In genomic region chr4:132067112-132067937, GRCm38 (mm10) we compare ENCODE assay signal across 13 mouse cellular contexts. TPM values are rescaled to one million over a fixed set of nuclear protein-coding genes. Genes with fewer than 3 reads are reported as not detected.
DNase-seq lines count a peak whose midpoint lies in the region; ATAC-seq and TF ChIP-seq lines count a peak whose summit lies in the region.
"Had no signal": no experiment of that assay in that cellular context is flagged by ENCODE, and none has a peak within 500 bp of the region (broad histone marks: within the 10 kb centered on the region; RNA-seq: fewer than 3 reads in every experiment).

No protein-coding gene starts in this region.

- DNase-seq in gastrocnemius, adult 2 months = no peak
- no peak for DNase-seq in gastrocnemius, postnatal 25 days
- DNase-seq in G1E (ENCODE audit: low spot score) = no peak
- DNase-seq in cerebellum, adult 9-10 months = peak; percentile 71
- no peak for DNase-seq in liver, embryonic 11.5 days (ENCODE audit: low spot score)
- DNase-seq in urinary bladder, postnatal 10 days (ENCODE audit: low spot score) = no peak
- DNase-seq in urinary bladder, postnatal 36 days (ENCODE audit: low spot score in 2 of 2) = no peak
- no peak for DNase-seq in adrenal gland, adult (ENCODE audit: inconsistent age in 2 of 2, low spot score in 1 of 2)
- DNase-seq: heart, adult 11 months; spleen, adult 18-20 months had no signal

- 71% methylated on average over 14 of the region's 14 CpGs for WGBS in liver, embryonic 11.5 days

- peaks cover 92% of the 10 kb centered on the region for H3K4me1 ChIP-seq in G1E (ENCODE audit: insufficient read depth, low read depth, low read length)
- H3K4me1 ChIP-seq in liver, embryonic 11.5 days (replicated peaks; ENCODE audit: control insufficient read depth, insufficient read depth, low read length) = peaks cover 86% of the 10 kb centered on the region

- H3K27ac ChIP-seq in gastrocnemius, adult 2 months = peak overlapping the region; percentile 51
- H3K27ac ChIP-seq in liver, embryonic 11.5 days (ENCODE audit: low read depth, low read length) = peak overlapping the region; percentile 30; the same call in 1 of the 2 replicates
- H3K27ac ChIP-seq: embryonic facial prominence, embryonic 15.5 days; hindbrain, postnatal 0 days had no signal

- intact Hi-C loops in gastrocnemius, adult 2 months (cut with DNase I) = no loop called here

- peaks cover 95% of the 10 kb centered on the region for H3K36me3 ChIP-seq in G1E (replicated peaks)
- peaks cover 16% of the 10 kb centered on the region for H3K36me3 ChIP-seq in liver, embryonic 11.5 days (ENCODE audit: control insufficient read depth, insufficient read depth, low read length)
- H3K36me3 ChIP-seq: embryonic facial prominence, embryonic 15.5 days had no signal

- no peak for ATAC-seq in G1E (ENCODE audit: extremely low read depth, insufficient number of reproducible peaks, low FRiP score, poor library complexity, severe bottlenecking)
- ATAC-seq in liver, embryonic 11.5 days (replicated peaks; ENCODE audit: low FRiP score) = peak; percentile 66
- ATAC-seq: hindbrain, postnatal 0 days had no signal

- no peaks in the 10 kb centered on the region for H3K27me3 ChIP-seq in G1E (ENCODE audit: insufficient read depth, low read length)
- no peaks in the 10 kb centered on the region for H3K27me3 ChIP-seq in liver, embryonic 11.5 days (replicated peaks; ENCODE audit: control insufficient read depth, insufficient read depth, low read length)
- H3K27me3 ChIP-seq: embryonic facial prominence, embryonic 15.5 days had no signal

- H3K4me3 ChIP-seq in gastrocnemius, adult 2 months = no peak overlapping the region
- H3K4me3 ChIP-seq in G1E (ENCODE audit: low read depth, low read length) = peak overlapping the region; percentile 17; the same call in 1 of the 2 replicates
- peak overlapping the region; percentile 18; the same call in 1 of the 2 replicates for H3K4me3 ChIP-seq in liver, embryonic 11.5 days (ENCODE audit: low read depth, low read length)
- H3K4me3 ChIP-seq: embryonic facial prominence, embryonic 15.5 days had no signal

- peak overlapping the region; percentile 40; the same call in 1 of the 2 replicates for H3K9ac ChIP-seq in liver, embryonic 11.5 days (ENCODE audit: low read depth, low read length)
- H3K9ac ChIP-seq: embryonic facial prominence, embryonic 15.5 days had no signal

- H3K9me3 ChIP-seq in G1E (replicated peaks) = no peaks in the 10 kb centered on the region
- no peaks in the 10 kb centered on the region for H3K9me3 ChIP-seq in liver, embryonic 11.5 days (ENCODE audit: control insufficient read depth, low read length)
- H3K9me3 ChIP-seq: embryonic facial prominence, embryonic 15.5 days had no signal

- peak overlapping the region; percentile 52 for H3K4me2 ChIP-seq in liver, embryonic 11.5 days
- H3K4me2 ChIP-seq: embryonic facial prominence, embryonic 15.5 days; midbrain, embryonic 11.5 days had no signal

- TF ChIP-seq CTCF in gastrocnemius, adult 2 months (IDR thresholded peaks at IDR 0.05) = no peak
- TF ChIP-seq CTCF in G1E (IDR thresholded peaks at IDR 0.05; ENCODE audit: low read depth, low read length) = no peak

RNA-seq across cellular contexts. Expression of gene Gm10300, which starts 7.2 kb away (rescaled TPM):
- total RNA-seq in gastrocnemius, adult 2 months (2021) = under 1 TPM in 1 of 2 experiments, not detected in 1; 0.08 TPM
- not detected for total RNA-seq in gastrocnemius, postnatal 25 days (2021)
- total RNA-seq in G1E (2014; fragmentation: Nextera tagmentation) (0.63 and 1.2 TPM in 2 replicates), G1E (2017) (0.16 and 0.46 TPM in 2 replicates)
- 0.26 and 0.28 TPM in 2 replicates for polyA plus RNA-seq in G1E (2012)
- polyA plus RNA-seq in liver, embryonic 11.5 days (2014; fragmentation: Nextera tagmentation; extraction: Ambion mirVana) = 0.10 and 0.11 TPM in 2 replicates
- total RNA-seq: hindbrain, postnatal 0 days had no signal
- polyA plus RNA-seq: hindbrain, postnatal 0 days; midbrain, embryonic 11.5 days had no signal

RNA-seq across cellular contexts. Expression of gene Epb41, which starts 7.8 kb away (rescaled TPM):
- 100 to 1,000 TPM; 102 to 113 TPM for total RNA-seq in gastrocnemius, adult 2 months (2021)
- total RNA-seq in gastrocnemius, postnatal 25 days (2021) = 10 to 100 TPM; 80.4 to 86.0 TPM
- total RNA-seq in G1E (2014; fragmentation: Nextera tagmentation) = 329 and 560 TPM in 2 replicates
- total RNA-seq in G1E (2017) = 97.8 and 129 TPM in 2 replicates
- polyA plus RNA-seq in G1E (2012) = 119 and 152 TPM in 2 replicates
- polyA plus RNA-seq in liver, embryonic 11.5 days (2014; fragmentation: Nextera tagmentation; extraction: Ambion mirVana) = 108 and 116 TPM in 2 replicates
